Mouse (Mus musculus): ENCODE data around the gene Trip11.

- TF ChIP-seq CTCF (IDR thresholded peaks at IDR 0.05; ENCODE audit: low read depth) (no peak), EP300 (IDR thresholded peaks at IDR 0.05; ENCODE audit: low read depth) (no peak)
Measured at GRCm38 (mm10) chr12:101884926-101885325, 28.1 kb downstream of the Trip11 start.

All from liver, embryonic 14.5 days (tissue).